Mouse (Mus musculus): ENCODE measurements around the gene Cdkn2aipnl.
A peak's percentile ranks its signal among the peaks of the same experiment; 100 is the strongest.

The Cdkn2aipnl gene

GRCm38 (mm10) chr11:51967443-51968401, at the start of gene Cdkn2aipnl:
Gene Cdkn2aipnl, plus strand, starts transcription at chr11:51967661.
- peak; percentile 99 for DNase-seq (ENCODE audit: low spot score)

GRCm38 (mm10) chr11:51917951-51918350, 49.5 kb upstream of the Cdkn2aipnl start:
- DNase-seq (ENCODE audit: low spot score): no peak

DNA sequence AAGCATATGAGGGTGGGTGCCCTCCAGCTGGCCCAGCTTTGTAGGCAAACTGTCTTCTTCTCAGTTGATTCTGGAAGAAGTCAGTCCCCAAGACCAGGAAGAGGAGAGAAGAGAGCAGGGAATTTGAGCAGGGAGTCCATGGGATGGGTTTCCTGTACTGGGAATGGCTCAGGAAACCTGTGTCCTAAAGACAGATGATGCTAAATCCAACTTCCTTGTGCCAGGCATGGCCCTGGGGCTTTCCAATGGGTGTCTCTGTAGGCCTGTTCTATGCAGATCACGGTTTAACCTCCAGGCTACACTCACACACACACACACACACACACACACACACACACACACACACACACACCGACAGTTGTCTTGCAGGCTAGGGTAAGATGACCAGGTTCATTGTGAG, 48.9 kb upstream of the Cdkn2aipnl start:
- DNase-seq (ENCODE audit: low spot score): no peak

GRCm38 (mm10) chr11:51921355-51922125, 45.9 kb upstream of the Cdkn2aipnl start:
- DNase-seq (ENCODE audit: low spot score): no peak

- no peak for DNase-seq (ENCODE audit: low spot score)
Observed at GRCm38 (mm10) chr11:51922421-51922841, 45.0 kb upstream of the Cdkn2aipnl start.

GRCm38 (mm10) chr11:51925595-51925994, 41.9 kb upstream of the Cdkn2aipnl start:
- DNase-seq (ENCODE audit: low spot score): no peak

DNA sequence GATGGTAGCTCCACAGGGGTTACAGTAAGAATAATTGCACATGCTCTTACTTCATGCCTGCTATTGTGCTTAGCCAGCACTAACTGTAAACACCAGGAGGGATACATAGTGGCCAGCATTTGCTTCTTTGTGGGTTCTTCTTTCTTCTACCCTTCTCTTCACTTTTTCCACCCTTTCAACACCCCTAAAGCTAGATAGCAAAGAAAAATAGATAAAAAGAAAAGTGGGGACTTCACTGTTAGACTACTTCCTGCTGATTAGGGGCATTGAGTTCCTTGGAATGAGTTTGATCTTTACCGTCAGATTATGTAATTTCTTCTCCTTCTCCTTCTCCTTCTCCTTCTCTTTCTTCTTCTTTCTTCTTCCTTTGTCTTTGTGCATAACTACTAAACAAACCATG, 41.1 kb upstream of the Cdkn2aipnl start:
- no peak for DNase-seq (ENCODE audit: low spot score)

DNA sequence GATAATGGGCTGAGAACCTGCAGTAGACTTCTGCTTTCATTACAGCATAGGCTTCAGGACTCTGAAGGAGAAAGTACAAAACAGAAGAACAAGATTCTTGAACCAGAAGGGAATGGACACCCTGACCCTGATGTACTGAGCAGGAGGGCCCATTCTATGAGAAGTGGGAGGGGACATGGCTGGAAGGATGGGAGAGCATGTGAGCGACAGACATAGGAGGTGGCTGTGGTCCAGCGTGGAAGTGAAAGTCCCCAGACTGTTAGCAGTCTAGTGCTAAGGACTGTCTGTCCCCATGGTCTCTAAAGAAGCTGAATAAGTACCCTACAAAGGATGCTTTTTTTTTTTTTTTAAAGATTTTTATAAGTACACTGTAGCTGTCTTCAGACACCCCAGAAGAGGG, 40.4 kb upstream of the Cdkn2aipnl start:
- no peak for DNase-seq (ENCODE audit: low spot score)

- no peak for DNase-seq (ENCODE audit: low spot score)
Observed at GRCm38 (mm10) chr11:51931138-51931537, 36.3 kb upstream of the Cdkn2aipnl start.

DNA sequence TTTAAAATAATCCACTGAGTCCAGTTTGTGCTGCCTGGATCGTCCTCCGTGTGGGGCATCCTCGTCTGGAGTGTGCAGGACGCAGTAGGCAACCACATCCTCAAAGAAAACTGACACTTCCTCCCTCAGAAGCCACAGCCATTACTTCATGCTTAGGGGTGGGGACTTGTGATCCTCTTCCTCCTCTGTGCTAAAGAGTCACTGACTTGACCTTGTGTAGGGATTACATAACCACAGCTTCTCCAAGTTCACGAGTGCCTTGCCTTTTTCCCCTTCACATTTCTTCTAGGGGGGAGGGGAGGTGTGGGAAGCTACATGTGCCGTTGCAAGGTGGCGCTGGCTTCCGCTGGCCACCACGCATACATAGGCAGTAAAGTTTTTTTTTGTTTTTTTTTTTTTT, 35.7 kb upstream of the Cdkn2aipnl start:
- no peak for DNase-seq (ENCODE audit: low spot score)

DNA sequence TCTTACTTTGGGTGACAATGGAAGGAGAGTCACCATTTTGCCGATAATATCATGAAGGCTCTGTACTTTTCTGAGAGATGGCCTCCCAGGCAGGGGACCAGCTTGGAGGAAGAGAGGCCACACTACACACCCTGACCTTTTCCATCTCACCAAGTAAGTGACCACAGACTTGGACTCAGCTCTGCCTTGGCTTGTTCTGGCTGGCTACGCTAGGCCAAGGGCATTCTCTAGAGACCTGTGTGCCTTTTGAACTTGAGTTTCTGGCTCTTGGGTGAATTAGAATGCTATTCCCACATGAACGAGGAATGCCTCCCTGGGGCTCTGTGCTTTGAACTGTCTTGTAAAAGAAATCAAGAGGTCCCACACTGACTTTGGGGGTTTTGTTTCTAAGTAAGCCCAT, 33.2 kb upstream of the Cdkn2aipnl start:
- no peak for DNase-seq (ENCODE audit: low spot score)

GRCm38 (mm10) chr11:51935636-51936434, 31.6 kb upstream of the Cdkn2aipnl start:
- DNase-seq (ENCODE audit: low spot score): no peak

DNA sequence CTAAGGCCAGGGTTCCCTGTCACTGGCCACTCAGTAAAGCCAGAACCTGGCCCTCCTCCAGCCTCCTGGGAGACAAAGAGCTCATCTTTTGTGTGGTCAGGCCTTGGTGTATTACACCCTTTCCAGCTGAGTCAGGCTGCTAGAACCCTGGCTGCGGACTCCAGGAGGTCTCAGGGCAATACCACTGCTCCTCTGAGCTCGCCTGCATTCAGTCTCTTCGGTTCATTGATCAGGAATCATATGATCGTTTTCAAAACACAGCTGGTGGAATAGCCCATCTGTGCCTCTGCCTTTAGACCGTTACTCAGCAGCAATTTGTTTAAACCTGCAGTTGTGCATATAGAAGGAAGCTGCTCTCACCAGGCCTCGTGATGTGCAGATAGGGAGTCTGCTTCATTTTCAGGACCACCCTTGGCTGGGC, 30.1 kb upstream of the Cdkn2aipnl start:
- no peak for DNase-seq (ENCODE audit: low spot score)

GRCm38 (mm10) chr11:51938817-51939589, 28.5 kb upstream of the Cdkn2aipnl start:
- no peak for DNase-seq (ENCODE audit: low spot score)

GRCm38 (mm10) chr11:51939590-51939955, 27.9 kb upstream of the Cdkn2aipnl start:
- no peak for DNase-seq (ENCODE audit: low spot score)

- peak; percentile 37 for DNase-seq (ENCODE audit: low spot score)
Observed at GRCm38 (mm10) chr11:51940511-51940955, 26.9 kb upstream of the Cdkn2aipnl start.

GRCm38 (mm10) chr11:51942602-51943499, 24.6 kb upstream of the Cdkn2aipnl start:
- no peak for DNase-seq (ENCODE audit: low spot score)

GRCm38 (mm10) chr11:51943500-51943841, 24.0 kb upstream of the Cdkn2aipnl start:
- no peak for DNase-seq (ENCODE audit: low spot score)

DNA sequence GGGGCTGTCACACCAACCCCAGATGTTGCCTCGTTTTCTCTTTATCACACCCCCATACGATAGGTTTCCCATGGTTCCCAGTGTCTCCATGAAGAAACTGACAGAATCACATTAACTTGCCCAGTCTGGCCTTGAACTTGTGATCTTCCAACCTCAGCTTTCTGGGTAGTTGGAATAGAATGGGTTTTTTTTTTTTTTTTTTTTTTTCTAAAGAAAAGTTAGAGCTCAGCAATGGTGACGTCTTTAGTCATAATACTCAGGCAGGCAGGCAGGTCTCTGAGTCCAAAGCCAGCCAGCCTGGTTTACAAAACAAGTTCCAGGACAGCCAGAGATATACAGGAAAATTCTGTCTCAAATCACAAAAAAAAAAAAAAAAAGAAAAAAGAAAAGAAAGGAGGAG, 23.2 kb upstream of the Cdkn2aipnl start:
- DNase-seq (ENCODE audit: low spot score): no peak

GRCm38 (mm10) chr11:51945548-51945947, 21.9 kb upstream of the Cdkn2aipnl start:
- no peak for DNase-seq (ENCODE audit: low spot score)

Data from urinary bladder, postnatal 25 days (tissue).